Mouse (Mus musculus): Measurements from ENCODE around the gene Srpk2.

GRCm38 (mm10) chr5:23461688-23462087 lies 222.7 kb downstream of the Srpk2 start:
- TF ChIP-seq EP300 (IDR thresholded peaks at IDR 0.05; ENCODE audit: low read depth in 1 of 2, low read length in 2 of 2) = no peak
- no peak for TF ChIP-seq CTCF (IDR thresholded peaks at IDR 0.05 in 2 of 3, conservative IDR thresholded peaks at IDR 0.05 in 1 of 3; ENCODE audit: control insufficient read depth in 1 of 3, insufficient read depth in 1 of 3, low read depth in 2 of 3, low read length in 3 of 3, poor library complexity in 1 of 3, severe bottlenecking in 1 of 3)
